Mouse (Mus musculus) CD4-positive, CD25-positive, alpha-beta regulatory T cell (primary cell): ENCODE results near the gene Zdhhc16. TPM values are rescaled to one million over a fixed set of nuclear protein-coding genes. Genes with fewer than 3 reads are reported as not detected.

Experiments used
- polyA plus RNA-seq: library from polyadenylated mRNA; unstranded; fragments of 100-300 nt; shearing (Covaris generic); gene quantifications from one replicate; pipeline ENCODE4 v1.2.1, GENCODE M21; 2017

The Zdhhc16 gene
- 68.7 TPM for polyA plus RNA-seq

GRCm38 (mm10) chr19:41933179-41934086 lies at the start of gene Zdhhc16, which contains the start of gene Exosc1:
Gene Zdhhc16, plus strand, starts transcription at chr19:41933480.
Gene Exosc1, minus strand, starts transcription at chr19:41933423.

DNA sequence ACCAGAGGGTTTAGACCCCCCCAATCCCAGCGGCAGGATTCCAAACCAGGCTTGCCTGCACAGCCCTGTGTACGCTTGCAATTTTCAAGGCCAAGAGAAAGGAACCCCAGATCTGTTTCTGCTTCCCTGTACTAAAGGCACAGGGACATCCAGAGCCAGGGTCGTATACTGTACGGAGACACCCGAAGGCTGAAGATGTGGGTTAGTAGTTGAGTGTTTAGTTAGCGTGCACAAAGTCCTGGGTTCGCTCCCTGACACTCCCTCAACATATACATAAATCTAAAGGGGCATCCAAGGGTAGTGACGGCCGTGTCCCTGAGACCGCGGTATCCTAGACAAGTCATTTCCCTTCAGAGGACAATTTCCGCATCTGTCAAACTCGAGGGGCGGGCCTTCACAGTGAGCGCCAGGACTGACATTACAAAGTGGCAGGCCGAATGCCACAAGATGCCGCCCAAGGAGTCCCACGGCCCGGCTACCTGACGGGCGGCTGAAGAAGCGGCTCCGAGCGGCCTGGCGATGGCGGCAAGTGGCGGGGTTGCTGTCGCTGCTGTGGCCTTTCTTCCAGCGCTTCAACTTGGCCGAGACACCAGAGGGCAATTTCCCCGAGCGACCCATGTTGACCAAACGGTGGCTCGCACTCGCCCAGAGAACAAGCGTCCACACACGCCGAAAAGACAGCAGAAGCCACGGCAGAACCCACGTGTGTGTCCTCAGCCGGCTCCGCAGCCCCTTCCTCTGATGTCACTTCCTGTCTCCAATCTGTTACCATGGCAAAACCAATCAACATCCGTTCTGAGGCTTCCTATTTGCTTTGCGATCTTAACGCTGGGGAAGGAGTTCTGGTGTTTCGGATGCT lies 37.6 kb upstream of the Zdhhc16 start, which contains the start of gene Rrp12:
Gene Rrp12 (minus strand): TSS at position 714 of the 859 bp plus-strand sequence.

GRCm38 (mm10) chr19:41911178-41912073 lies 21.9 kb upstream of the Zdhhc16 start, which contains the start of gene Pgam1:
Gene Pgam1, plus strand, starts transcription at chr19:41911923.

DNA sequence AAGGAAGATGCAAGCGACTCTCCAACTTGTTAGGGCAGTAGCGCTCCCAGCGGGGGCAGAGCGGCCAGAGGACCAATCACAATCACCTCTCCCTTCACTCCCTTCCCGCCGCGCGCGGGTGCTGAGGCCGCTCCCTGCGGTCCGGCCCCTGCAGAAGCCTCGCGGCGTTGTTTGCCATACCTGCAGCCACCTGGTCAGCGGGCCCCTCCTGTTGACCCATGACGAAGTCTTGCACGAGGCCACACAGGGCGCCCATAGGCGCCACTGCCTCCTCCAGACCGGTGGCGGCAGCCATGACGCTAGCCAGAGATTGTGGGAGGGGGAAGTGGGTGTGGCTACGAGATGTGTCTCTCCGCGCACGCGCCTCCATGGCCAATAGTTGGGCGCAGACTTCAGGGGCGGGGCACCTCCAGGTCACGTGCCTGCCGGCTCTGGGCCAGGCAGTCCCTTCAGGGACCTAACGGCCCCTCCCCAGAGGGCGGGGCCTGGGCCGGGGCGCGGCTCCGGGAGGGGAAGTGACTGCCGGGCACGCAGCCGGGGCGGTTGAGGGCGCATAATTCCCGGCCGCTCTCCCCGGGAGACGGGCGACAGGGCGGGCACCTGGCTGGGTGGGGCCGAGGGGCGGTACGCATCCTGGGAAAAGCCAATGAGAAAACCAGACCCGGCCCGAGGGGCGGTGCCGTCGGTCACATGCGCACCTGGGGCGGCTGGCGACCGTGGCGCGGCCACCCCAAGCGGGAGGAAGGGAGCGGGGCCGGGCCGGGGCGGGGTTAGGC lies 47.7 kb downstream of the Zdhhc16 start, which contains the start of gene Mms19:
Gene Mms19 (minus strand): TSS at position 339 of the 776 bp plus-strand sequence.

DNA sequence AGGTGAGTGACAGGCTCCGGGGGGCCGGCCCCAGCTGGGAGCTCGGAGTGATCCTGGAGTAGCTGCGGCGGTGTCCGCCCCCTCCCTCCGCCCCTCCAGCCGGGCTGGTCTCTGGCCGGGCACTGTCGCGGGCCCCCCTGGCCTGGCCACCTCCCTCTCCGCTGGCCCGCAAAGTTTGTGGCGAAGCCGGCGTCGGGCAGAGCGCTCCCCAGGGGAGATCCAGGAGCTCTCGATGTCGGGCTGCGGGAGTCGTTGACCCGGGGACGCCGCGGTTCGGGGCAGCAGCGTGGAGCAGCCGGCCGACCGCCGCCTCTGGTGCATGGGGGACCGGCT lies 48.3 kb downstream of the Zdhhc16 start, which contains the start of gene Ubtd1:
Gene Ubtd1 (plus strand): TSS at position 169 of the 333 bp plus-strand sequence.

Other genes starting within 250 kb of the Zdhhc16 start
- gene Slit1, start 189.8 kb upstream of the Zdhhc16 start, polyA plus RNA-seq, result 0.17 TPM
- 3.1 TPM for gene Arhgap19, start 131.4 kb upstream of the Zdhhc16 start, polyA plus RNA-seq
- 4.5 TPM for gene Frat1, start 103.5 kb upstream of the Zdhhc16 start, polyA plus RNA-seq
- 26.2 TPM for gene Frat2, start 85.3 kb upstream of the Zdhhc16 start, polyA plus RNA-seq
- gene Rrp12, start 37.3 kb upstream of the Zdhhc16 start, polyA plus RNA-seq, result 20.9 TPM
- 114 TPM for gene Pgam1, start 21.6 kb upstream of the Zdhhc16 start, polyA plus RNA-seq
- 80.7 TPM for gene Exosc1, start 57 bp upstream of the Zdhhc16 start, polyA plus RNA-seq
- 68.6 TPM for gene Mms19, start 47.7 kb downstream of the Zdhhc16 start, polyA plus RNA-seq
- 8.2 TPM for gene Ubtd1, start 48.3 kb downstream of the Zdhhc16 start, polyA plus RNA-seq
- gene Ankrd2, start 102.5 kb downstream of the Zdhhc16 start, polyA plus RNA-seq, result not detected
- gene Hoga1, start 112.1 kb downstream of the Zdhhc16 start, polyA plus RNA-seq, result not detected
- not detected for gene 4933411K16Rik, start 118.8 kb downstream of the Zdhhc16 start, polyA plus RNA-seq
- 0.26 TPM for gene Morn4, start 152.9 kb downstream of the Zdhhc16 start, polyA plus RNA-seq
- gene Pi4k2a, start 157.0 kb downstream of the Zdhhc16 start, polyA plus RNA-seq, result 43.0 TPM
- gene Avpi1, start 195.6 kb downstream of the Zdhhc16 start, polyA plus RNA-seq, result 5.3 TPM
- gene Marveld1, start 213.9 kb downstream of the Zdhhc16 start, polyA plus RNA-seq, result 41.6 TPM
- 61.9 TPM for gene Zfyve27, start 230.5 kb downstream of the Zdhhc16 start, polyA plus RNA-seq